Mouse (Mus musculus): Measurements from ENCODE around the gene Atf1. TPM values are rescaled to one million over a fixed set of nuclear protein-coding genes. Genes with fewer than 3 reads are reported as not detected.

Gene Atf1
- polyA plus RNA-seq, 1 experiment = 21.9 TPM

GRCm38 (mm10) chr15:100181841-100182240 lies 45.8 kb upstream of the Atf1 start:
- Histone ChIP-seq H3K79me2 (ENCODE audit: control insufficient read depth, insufficient read depth) (no peaks in the 10 kb centered on the region), H3ac (ENCODE audit: control insufficient read depth, insufficient read length) (no peak overlapping the region), H3K4me2 (ENCODE audit: low read depth) (no peak overlapping the region), H3K36me3 (ENCODE audit: control insufficient read depth, insufficient read depth) (peaks cover 39% of the 10 kb centered on the region), H3K4me3 (no peak overlapping the region), H3K27me3 (ENCODE audit: control insufficient read depth, insufficient read depth, insufficient read length) (no peaks in the 10 kb centered on the region)
- TF ChIP-seq MAX (IDR thresholded peaks at IDR 0.05; ENCODE audit: low read depth) = no peak

- no peak overlapping the region for H3K4me3 ChIP-seq
- H3ac ChIP-seq (ENCODE audit: control insufficient read depth, insufficient read length) = no peak overlapping the region
- TF ChIP-seq E2F4 (IDR thresholded peaks at IDR 0.05; ENCODE audit: insufficient read depth) (no peak), USF1 (IDR thresholded peaks at IDR 0.05; ENCODE audit: low read depth) (no peak), MAX (IDR thresholded peaks at IDR 0.05; ENCODE audit: low read depth) (no peak), CEBPB (IDR thresholded peaks at IDR 0.05; ENCODE audit: insufficient read depth, poor library complexity, severe bottlenecking) (no peak), SRF (IDR thresholded peaks at IDR 0.05; ENCODE audit: control insufficient read depth, insufficient read length, low read depth) (no peak), POLR2A (IDR thresholded peaks at IDR 0.05; ENCODE audit: insufficient read length, low read depth) (no peak), TCF3 (IDR thresholded peaks at IDR 0.05; ENCODE audit: insufficient read length, low read depth) (no peak)
- H3K27me3 ChIP-seq (ENCODE audit: control insufficient read depth, insufficient read depth, insufficient read length) = no peaks in the 10 kb centered on the region
- peaks cover 42% of the 10 kb centered on the region for H3K36me3 ChIP-seq (ENCODE audit: control insufficient read depth, insufficient read depth)
- H3K4me2 ChIP-seq (ENCODE audit: low read depth) = no peak overlapping the region
- H3K79me2 ChIP-seq (ENCODE audit: control insufficient read depth, insufficient read depth) = no peaks in the 10 kb centered on the region
Observed at GRCm38 (mm10) chr15:100182526-100183280, 44.9 kb upstream of the Atf1 start.

- Histone ChIP-seq H3ac (ENCODE audit: control insufficient read depth, insufficient read length) (no peak overlapping the region), H3K4me3 (no peak overlapping the region), H3K4me2 (ENCODE audit: low read depth) (no peak overlapping the region), H3K27me3 (ENCODE audit: control insufficient read depth, insufficient read depth, insufficient read length) (no peaks in the 10 kb centered on the region), H3K79me2 (ENCODE audit: control insufficient read depth, insufficient read depth) (no peaks in the 10 kb centered on the region), H3K36me3 (ENCODE audit: control insufficient read depth, insufficient read depth) (peaks cover 41% of the 10 kb centered on the region)
- no peak for TF ChIP-seq SRF (IDR thresholded peaks at IDR 0.05; ENCODE audit: control insufficient read depth, insufficient read length, low read depth)
- no peak for TF ChIP-seq USF1 (IDR thresholded peaks at IDR 0.05; ENCODE audit: low read depth)
- TF ChIP-seq POLR2A (IDR thresholded peaks at IDR 0.05; ENCODE audit: insufficient read length, low read depth) = no peak
Observed at GRCm38 (mm10) chr15:100183510-100183909, 44.1 kb upstream of the Atf1 start.

GRCm38 (mm10) chr15:100184821-100185496 lies 42.7 kb upstream of the Atf1 start:
- H3ac ChIP-seq (ENCODE audit: control insufficient read depth, insufficient read length) = no peak overlapping the region
- no peaks in the 10 kb centered on the region for H3K27me3 ChIP-seq (ENCODE audit: control insufficient read depth, insufficient read depth, insufficient read length)
- TF ChIP-seq E2F4 (IDR thresholded peaks at IDR 0.05; ENCODE audit: insufficient read depth) (no peak), POLR2A (IDR thresholded peaks at IDR 0.05; ENCODE audit: insufficient read length, low read depth) (no peak), MAX (IDR thresholded peaks at IDR 0.05; ENCODE audit: low read depth) (no peak), POLR2AphosphoS2 (IDR thresholded peaks at IDR 0.05; ENCODE audit: insufficient read length, low read depth) (no peak), REST (IDR thresholded peaks at IDR 0.05; ENCODE audit: insufficient read depth, insufficient read length) (no peak), TCF3 (IDR thresholded peaks at IDR 0.05; ENCODE audit: insufficient read length, low read depth) (no peak), MYOG (IDR thresholded peaks at IDR 0.05; ENCODE audit: control insufficient read depth in 1 of 3, insufficient read depth in 1 of 3, insufficient read length in 2 of 3, low read depth in 2 of 3) (no peak), SRF (IDR thresholded peaks at IDR 0.05; ENCODE audit: control insufficient read depth, insufficient read length, low read depth) (no peak), TCF12 (IDR thresholded peaks at IDR 0.05; ENCODE audit: insufficient read depth, poor library complexity, severe bottlenecking) (no peak), MYOD1 (IDR thresholded peaks at IDR 0.05; ENCODE audit: control insufficient read depth in 1 of 3, insufficient read length in 2 of 3, low read depth in 2 of 3) (no peak), CEBPB (IDR thresholded peaks at IDR 0.05; ENCODE audit: insufficient read depth, poor library complexity, severe bottlenecking) (no peak), USF1 (IDR thresholded peaks at IDR 0.05; ENCODE audit: low read depth) (no peak)
- no peak overlapping the region for H3K4me3 ChIP-seq
- H3K4me2 ChIP-seq (ENCODE audit: low read depth) = no peak overlapping the region
- peaks cover 34% of the 10 kb centered on the region for H3K36me3 ChIP-seq (ENCODE audit: control insufficient read depth, insufficient read depth)
- H3K79me2 ChIP-seq (ENCODE audit: control insufficient read depth, insufficient read depth) = no peaks in the 10 kb centered on the region

- Histone ChIP-seq H3K79me2 (ENCODE audit: control insufficient read depth, insufficient read depth) (no peaks in the 10 kb centered on the region), H3K4me3 (no peak overlapping the region), H3K4me2 (ENCODE audit: low read depth) (no peak overlapping the region), H3K27me3 (ENCODE audit: control insufficient read depth, insufficient read depth, insufficient read length) (no peaks in the 10 kb centered on the region), H3K36me3 (ENCODE audit: control insufficient read depth, insufficient read depth) (peaks cover 40% of the 10 kb centered on the region), H3ac (ENCODE audit: control insufficient read depth, insufficient read length) (no peak overlapping the region)
- TF ChIP-seq MYOD1 (IDR thresholded peaks at IDR 0.05; ENCODE audit: control insufficient read depth in 1 of 3, insufficient read length in 2 of 3, low read depth in 2 of 3) = no peak
- no peak for TF ChIP-seq REST (IDR thresholded peaks at IDR 0.05; ENCODE audit: insufficient read depth, insufficient read length)
- TF ChIP-seq MAX (IDR thresholded peaks at IDR 0.05; ENCODE audit: low read depth) = no peak
- no peak for TF ChIP-seq TCF12 (IDR thresholded peaks at IDR 0.05; ENCODE audit: insufficient read depth, poor library complexity, severe bottlenecking)
- TF ChIP-seq POLR2A (IDR thresholded peaks at IDR 0.05; ENCODE audit: insufficient read length, low read depth) = no peak
- TF ChIP-seq MYOG (IDR thresholded peaks at IDR 0.05; ENCODE audit: control insufficient read depth in 1 of 3, insufficient read depth in 1 of 3, insufficient read length in 2 of 3, low read depth in 2 of 3) = no peak
- TF ChIP-seq TCF3 (IDR thresholded peaks at IDR 0.05; ENCODE audit: insufficient read length, low read depth) = no peak
- no peak for TF ChIP-seq SRF (IDR thresholded peaks at IDR 0.05; ENCODE audit: control insufficient read depth, insufficient read length, low read depth)
- no peak for TF ChIP-seq USF1 (IDR thresholded peaks at IDR 0.05; ENCODE audit: low read depth)
- no peak for TF ChIP-seq E2F4 (IDR thresholded peaks at IDR 0.05; ENCODE audit: insufficient read depth)
- no peak for TF ChIP-seq POLR2AphosphoS2 (IDR thresholded peaks at IDR 0.05; ENCODE audit: insufficient read length, low read depth)
- TF ChIP-seq CEBPB (IDR thresholded peaks at IDR 0.05; ENCODE audit: insufficient read depth, poor library complexity, severe bottlenecking) = no peak
Observed at GRCm38 (mm10) chr15:100186234-100186633, 41.4 kb upstream of the Atf1 start.

Measured in myocyte (in vitro differentiated cells).